Mouse (Mus musculus) left cerebral cortex, adult 11 months (tissue): ENCODE results near the gene Akap9.
"Not testable (repeated sequence)": the region's sequence is repeated elsewhere in the genome, so short reads cannot be mapped to it uniquely, and the experiment has no call there.

ENCODE experiments used
- DNase-seq: peaks from one replicate; pipeline ENCODE4 v3.0.0; 2022; ENCODE audit warnings: low spot score

Akap9 gene

GRCm38 (mm10) chr5:4039351-4039750 lies 111.5 kb downstream of the Akap9 start:
- DNase-seq, result no peak

DNA sequence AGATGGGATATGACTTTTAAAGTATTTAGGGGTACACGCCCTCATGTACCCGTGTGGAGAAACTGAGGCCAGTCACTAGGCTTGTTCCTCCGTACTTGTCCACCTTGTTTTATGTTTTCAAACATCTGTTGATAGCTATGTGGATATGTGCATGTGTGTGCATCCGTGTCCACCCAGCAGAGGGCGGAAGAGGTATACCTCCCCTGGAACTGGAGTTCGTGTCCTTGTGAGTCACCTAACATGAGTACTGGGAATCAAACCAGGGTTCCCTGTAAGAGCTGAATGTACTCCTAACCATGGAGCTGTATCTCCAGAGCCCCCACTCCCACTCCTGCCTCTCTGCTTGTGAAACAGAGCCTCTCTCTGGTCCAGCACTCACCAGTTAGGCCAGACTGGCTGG lies 112.5 kb downstream of the Akap9 start:
- no peak for DNase-seq

DNA sequence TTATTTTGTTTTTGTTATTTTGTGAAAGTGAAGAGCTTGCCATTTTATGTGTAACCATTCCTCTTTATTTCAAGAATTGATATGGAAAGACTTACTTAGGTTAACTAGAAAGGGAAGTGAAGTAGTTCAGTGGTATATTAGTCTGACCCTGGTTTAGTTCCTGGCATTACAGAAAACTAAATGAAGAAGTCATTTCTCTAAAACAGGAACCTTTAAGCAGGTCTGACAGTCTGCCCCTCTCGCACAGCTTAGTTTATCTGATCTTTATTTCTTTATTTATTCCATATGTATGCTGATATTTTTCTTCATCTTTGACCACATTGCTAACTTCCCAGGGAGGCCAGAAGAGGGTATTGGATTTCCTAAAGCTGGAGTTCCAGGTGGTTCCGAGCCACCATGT lies 113.1 kb downstream of the Akap9 start:
- no peak for DNase-seq

DNA sequence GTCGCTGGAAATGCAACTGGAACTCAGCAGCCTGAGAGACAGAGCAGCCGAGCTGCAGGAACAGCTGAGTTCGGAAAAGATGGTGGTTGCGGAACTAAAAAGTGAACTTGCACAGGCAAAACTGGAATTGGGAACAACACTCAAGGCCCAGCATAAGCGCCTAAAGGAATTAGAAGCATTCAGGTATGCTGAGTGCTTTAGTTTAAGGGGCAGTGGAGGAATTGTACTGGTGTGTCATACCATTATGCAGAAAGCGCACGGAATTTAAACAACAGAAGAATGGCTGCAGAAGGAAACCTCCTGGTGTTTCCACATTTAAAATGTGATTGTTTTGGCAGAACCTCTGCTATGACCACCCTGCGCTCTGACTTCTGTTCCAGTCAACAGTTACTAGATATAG lies 132.5 kb downstream of the Akap9 start:
- DNase-seq, result no peak

DNA sequence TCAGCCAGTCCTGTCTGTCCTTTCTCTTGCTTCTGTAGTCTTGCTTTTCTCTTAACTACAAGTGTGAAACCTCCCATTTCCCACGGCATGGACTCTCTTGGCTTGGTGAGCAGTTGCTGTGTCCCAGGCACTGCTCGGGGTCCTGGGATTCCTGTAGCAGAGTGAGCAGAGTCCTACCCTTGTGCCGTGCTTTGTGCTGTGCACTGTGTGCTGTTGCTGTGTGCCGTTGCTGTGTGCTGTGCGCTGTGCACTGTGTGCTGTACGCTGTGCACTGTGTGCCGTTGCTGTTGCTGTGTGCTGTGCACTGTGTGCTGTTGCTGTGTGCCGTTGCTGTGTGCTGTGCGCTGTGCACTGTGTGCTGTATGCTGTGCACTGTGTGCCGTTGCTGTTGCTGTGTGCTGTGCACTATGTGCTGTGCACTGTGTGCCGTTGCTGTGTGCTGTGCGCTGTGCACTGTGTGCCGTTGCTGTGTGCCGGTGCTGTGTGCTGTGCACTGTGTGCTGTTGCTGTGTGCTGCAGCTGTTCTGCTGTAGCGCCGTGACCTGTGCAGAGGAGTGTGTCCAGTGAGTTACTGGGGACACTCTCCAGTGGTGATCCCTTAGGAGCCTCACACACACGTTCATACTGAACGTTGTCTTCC lies 138.7 kb downstream of the Akap9 start:
- DNase-seq, result no peak

- DNase-seq, result no peak
Measured at GRCm38 (mm10) chr5:4067203-4067602, 139.3 kb downstream of the Akap9 start.

- no peak for DNase-seq
Measured at GRCm38 (mm10) chr5:4079086-4079485, 151.2 kb downstream of the Akap9 start.

- no peak for DNase-seq
Measured at GRCm38 (mm10) chr5:4080861-4081260, 153.0 kb downstream of the Akap9 start.

GRCm38 (mm10) chr5:4081513-4081912 lies 153.7 kb downstream of the Akap9 start:
- DNase-seq, result no peak

GRCm38 (mm10) chr5:4084948-4085347 lies 157.1 kb downstream of the Akap9 start:
- no peak for DNase-seq

GRCm38 (mm10) chr5:4086309-4086708 lies 158.5 kb downstream of the Akap9 start:
- no peak for DNase-seq

DNA sequence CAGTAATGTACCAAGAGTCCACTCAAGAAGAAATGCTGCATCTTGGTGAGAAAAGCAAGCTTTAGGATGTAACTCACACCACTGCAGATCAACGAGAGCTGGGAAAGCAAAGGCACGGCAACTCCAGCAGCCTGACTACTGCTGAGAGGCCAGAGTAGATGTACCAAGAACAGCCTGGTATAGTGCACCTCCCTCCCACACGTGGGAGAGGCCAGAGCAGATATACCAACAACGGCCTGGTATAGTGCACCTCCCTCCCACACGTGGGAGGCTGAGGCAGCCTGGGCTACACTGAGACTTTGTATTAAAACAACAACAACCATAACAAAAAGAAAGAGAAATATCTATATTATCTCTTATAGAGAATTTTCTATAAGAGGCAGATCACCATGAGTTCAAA lies 160.3 kb downstream of the Akap9 start:
- no peak for DNase-seq

DNA sequence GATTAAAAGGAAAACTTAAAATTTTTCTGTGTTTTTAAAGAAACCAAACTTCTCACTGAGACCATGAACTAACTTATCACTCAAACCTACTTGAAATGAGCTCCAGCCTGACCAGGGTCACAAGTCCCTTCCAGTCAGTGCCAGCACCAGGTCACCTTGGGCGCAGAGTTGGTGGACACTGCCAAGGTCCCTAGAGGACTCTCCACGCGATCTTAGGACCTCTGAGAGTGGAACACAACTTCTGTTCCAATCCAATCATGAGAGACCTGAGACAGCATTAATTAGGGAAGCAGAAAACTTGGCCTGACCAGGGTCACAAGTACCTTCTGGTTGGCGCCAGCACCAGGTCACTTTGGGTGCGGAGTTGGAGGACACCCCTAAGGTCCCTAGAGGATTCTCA lies 166.6 kb downstream of the Akap9 start:
- DNase-seq, result no peak

GRCm38 (mm10) chr5:4101031-4101430 lies 173.2 kb downstream of the Akap9 start:
- no peak for DNase-seq

DNA sequence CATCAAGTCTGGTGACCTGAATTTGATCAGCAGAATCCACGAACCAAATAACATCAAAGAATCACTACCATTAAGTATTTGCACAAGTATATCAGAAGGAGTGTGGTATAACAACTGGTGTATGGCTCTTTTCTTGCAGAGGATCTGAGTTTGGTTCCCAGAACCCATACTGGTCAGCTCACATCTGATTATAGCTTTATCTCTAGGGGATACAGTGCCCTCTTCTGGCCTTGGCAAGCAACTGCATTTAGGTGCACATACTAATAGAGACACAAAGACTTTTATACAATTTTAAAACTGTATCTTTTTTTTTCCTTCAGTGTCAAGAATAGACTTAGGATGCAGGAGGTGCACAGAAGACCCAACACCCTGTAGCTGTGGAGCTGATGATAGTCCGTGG lies 173.9 kb downstream of the Akap9 start:
- no peak for DNase-seq

DNA sequence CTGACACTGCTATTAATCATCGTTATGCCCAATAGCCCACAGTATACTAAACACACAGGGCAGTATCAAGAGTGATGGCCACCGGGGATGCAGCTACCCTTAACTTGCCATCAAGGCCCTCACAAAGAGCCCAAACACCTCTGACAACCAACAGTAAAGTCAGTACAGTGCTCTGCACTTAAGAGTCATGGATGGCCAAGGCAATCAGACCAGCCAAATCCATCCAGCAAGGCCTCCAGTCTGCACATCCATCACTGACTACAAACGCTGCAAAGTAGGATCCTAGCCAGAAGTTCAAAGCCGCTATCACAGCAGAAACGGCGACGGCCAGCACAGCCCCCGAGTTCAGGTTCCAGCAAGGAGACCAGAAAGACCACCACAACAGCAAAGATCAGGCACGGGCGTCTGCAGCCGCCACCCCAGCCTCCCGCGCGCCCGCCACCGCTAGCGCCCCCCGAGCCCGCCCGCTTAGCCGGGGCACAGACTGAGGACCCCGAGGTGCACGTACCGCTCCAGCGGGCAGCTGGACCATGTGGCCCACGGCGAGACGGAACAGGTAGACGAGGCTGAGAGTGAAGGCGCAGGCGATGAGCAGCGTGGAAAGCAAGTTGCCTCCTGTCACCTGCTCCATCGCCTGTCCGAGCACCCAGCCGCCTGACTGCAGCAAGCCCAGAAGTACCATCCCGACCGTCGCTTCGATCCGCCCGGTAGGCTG lies 175.9 kb downstream of the Akap9 start:
- DNase-seq, result peak; percentile 26

- peak; percentile 86 for DNase-seq
Measured at GRCm38 (mm10) chr5:4104341-4105040, 176.6 kb downstream of the Akap9 start, which contains the start of gene Cyp51. Gene Cyp51, minus strand, starts transcription at chr5:4104746.

DNA sequence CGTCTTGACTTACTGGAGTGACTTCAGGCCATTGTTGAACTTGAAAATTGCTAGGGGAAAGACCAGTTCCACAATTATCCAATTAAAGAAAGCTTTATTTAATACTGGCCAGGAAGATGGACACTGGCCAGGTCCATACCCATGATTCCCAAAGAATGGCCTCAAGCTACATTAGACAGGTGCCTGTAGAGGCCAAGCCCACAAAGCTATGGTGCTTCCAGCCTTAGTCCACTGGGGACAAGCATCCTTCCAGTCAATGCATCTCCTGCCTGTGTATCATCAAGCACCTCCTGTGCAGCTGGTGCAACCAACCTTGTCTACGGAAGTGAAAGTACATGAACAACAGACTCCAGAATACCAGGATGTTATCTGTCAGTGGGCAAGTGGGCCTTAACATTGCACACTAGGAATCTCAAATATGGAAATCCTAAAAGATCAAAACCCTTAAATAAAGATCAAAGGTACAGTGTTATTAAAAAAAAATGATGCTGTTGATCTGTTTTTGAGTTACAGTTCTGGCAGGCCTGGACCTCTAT lies 177.9 kb downstream of the Akap9 start:
- DNase-seq, result no peak

- DNase-seq, result not testable (repeated sequence)
Measured at GRCm38 (mm10) chr5:4107056-4107455, 179.2 kb downstream of the Akap9 start.

DNA sequence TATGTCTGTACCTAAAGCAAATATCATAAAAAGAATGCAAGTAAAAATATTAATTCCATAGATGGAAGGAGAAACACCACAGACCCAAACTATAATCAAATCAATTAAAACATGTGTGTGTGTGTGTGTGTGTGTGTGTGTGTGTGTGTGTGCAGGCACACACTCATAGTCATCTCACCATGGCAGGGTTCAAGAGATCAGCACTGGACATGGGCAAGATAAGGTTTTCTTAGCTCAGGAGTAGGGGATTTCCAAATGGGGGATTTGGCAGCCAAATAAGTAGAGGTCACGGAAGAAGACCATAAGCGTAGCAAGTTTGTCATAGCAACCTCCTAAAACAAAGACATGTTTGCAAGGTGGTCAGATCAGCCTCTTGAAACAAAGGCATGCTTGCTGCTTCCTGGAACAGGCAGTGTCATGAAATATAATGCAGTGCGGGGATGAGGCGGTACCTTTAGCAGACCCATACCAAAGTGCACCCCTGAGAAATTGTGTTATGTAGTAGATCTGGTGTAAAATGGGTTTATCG lies 184.8 kb downstream of the Akap9 start:
- DNase-seq, result no peak
